Mouse (Mus musculus) ES-Bruce4 (cell line): ENCODE data around the gene Oprm1. TPM values are rescaled to one million over a fixed set of nuclear protein-coding genes. Genes with fewer than 3 reads are reported as not detected.
"Not testable (repeated sequence)": the region's sequence is repeated elsewhere in the genome, so short reads cannot be mapped to it uniquely, and the experiment has no call there.

ENCODE experiments used
- H3K27ac ChIP-seq: 2 replicates; pipeline ENCODE4 v1.5.1; 2012; ENCODE audit warnings: low read length, inconsistent platforms; ENCODE audit not compliant: insufficient read depth
- H3K27me3 ChIP-seq: 2 replicates; pipeline ENCODE4 v1.6.1; 2012; ENCODE audit warnings: mild to moderate bottlenecking, low read length, inconsistent platforms; ENCODE audit not compliant: control insufficient read depth, poor library complexity, insufficient read depth, severe bottlenecking
- H3K36me3 ChIP-seq: 2 replicates; pipeline ENCODE4 v1.6.1; 2012; ENCODE audit warnings: inconsistent platforms, mild to moderate bottlenecking, low read length, moderate library complexity; ENCODE audit not compliant: control insufficient read depth, poor library complexity, insufficient read depth, severe bottlenecking
- H3K4me1 ChIP-seq: one replicate; pipeline ENCODE4 v1.8.1; 2011; ENCODE audit warnings: low read length; ENCODE audit not compliant: control insufficient read depth, insufficient read depth
- H3K4me3 ChIP-seq: 2 replicates; pipeline ENCODE4 v1.5.1; 2011; ENCODE audit warnings: low read depth, mild to moderate bottlenecking, low read length
- H3K9ac ChIP-seq: 2 replicates; pipeline ENCODE4 v1.6.1; 2012; ENCODE audit warnings: low read depth, mild to moderate bottlenecking, inconsistent platforms; ENCODE audit not compliant: poor library complexity, severe bottlenecking
- H3K9me3 ChIP-seq: replicated peaks from 2 replicates; pipeline ENCODE4 v1.6.1; 2012; ENCODE audit warnings: mild to moderate bottlenecking, low read length, inconsistent platforms; ENCODE audit not compliant: control insufficient read depth, poor library complexity, insufficient read depth, severe bottlenecking
- CTCF ChIP-seq: IDR thresholded peaks from one replicate; pipeline ENCODE4 v1.8.1; 2011; ENCODE audit warnings: low read depth, low read length
- EP300 ChIP-seq: IDR thresholded peaks from 2 replicates; pipeline ENCODE4 v1.6.1; 2011; ENCODE audit warnings: low read depth, low read length; ENCODE audit not compliant: insufficient read depth
- POLR2A ChIP-seq: IDR thresholded peaks from one replicate; pipeline ENCODE4 v1.8.1; 2011; ENCODE audit warnings: low read length; ENCODE audit not compliant: insufficient read depth
- polyA plus RNA-seq: library from polyadenylated mRNA; stranded (reverse); fragments of >200 nt; gene quantifications from 2 replicates; pipeline ENCODE4 v1.2.4, GENCODE M21; 2011; ENCODE audit warnings: low read depth; ENCODE audit not compliant: missing spikeins, insufficient read depth, insufficient read length

Gene Oprm1
- polyA plus RNA-seq, 1 experiment, result not detected

DNA sequence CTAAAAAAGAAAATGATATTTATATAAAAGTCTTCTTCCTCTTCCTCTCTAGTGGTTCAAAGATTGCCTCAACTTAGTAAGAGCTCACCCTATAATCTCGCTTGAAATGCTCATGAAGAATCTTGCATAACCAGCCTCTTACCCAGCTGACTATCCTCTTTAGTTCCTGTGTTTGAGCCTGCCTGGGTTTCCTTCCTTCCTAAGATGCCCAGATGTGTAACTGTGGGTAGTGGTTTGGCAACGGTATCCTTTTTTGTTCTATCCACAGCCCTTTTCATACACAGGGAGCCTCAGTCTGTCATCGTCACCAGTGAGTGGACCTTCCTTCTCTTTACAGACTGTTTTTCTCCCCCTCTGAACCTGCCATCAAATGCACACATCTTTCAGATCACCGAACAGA is 227.9 kb downstream of the Oprm1 start:
- H3K4me3 ChIP-seq, result no peak overlapping the region
- H3K27me3 ChIP-seq, result no peaks in the 10 kb centered on the region
- H3K9ac ChIP-seq, result no peak overlapping the region
- no peaks in the 10 kb centered on the region for H3K4me1 ChIP-seq
- H3K9me3 ChIP-seq, result no peaks in the 10 kb centered on the region
- TF ChIP-seq EP300 (no peak), POLR2A (no peak), CTCF (no peak)
- no peak overlapping the region for H3K27ac ChIP-seq
- no peaks in the 10 kb centered on the region for H3K36me3 ChIP-seq

DNA sequence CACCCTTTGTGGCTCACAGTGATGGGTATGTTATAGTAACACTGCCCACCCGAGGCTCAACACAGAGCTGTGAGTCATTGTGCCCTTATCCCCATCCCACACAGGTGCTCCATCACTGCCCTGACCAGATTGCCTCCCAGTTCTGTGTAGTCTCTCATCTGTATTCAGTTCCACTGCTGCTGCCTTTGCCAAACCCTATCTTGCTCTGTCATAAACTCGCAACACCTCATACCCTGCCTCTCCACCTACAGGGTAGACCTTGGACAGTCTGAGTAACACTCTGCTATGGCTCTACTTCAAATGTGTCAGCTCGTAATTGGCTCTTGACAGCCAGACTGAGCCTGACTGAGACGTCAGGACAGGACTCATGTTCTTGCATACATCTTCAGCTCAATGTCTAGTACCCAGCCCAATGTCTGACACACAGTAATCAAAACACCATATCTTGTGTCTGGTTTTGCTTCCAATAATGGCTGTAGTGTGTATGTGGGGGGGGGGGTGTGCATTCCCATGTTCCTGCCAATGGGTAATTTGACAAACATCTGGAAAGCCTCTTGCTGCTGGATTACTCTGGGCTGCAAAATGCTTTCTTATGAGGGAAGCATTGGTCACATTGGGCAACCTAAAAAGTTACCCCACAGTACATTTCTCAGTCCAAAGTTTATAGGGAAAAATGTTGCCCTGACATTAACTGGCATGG is 229.2 kb downstream of the Oprm1 start:
- H3K9me3 ChIP-seq, result no peaks in the 10 kb centered on the region
- no peak overlapping the region for H3K27ac ChIP-seq
- no peak overlapping the region for H3K4me3 ChIP-seq
- TF ChIP-seq EP300 (no peak), CTCF (no peak), POLR2A (no peak)
- H3K27me3 ChIP-seq, result no peaks in the 10 kb centered on the region
- no peak overlapping the region for H3K9ac ChIP-seq
- no peaks in the 10 kb centered on the region for H3K4me1 ChIP-seq
- H3K36me3 ChIP-seq, result no peaks in the 10 kb centered on the region

GRCm38 (mm10) chr10:6988555-6988954 is 230.2 kb downstream of the Oprm1 start:
- Histone ChIP-seq H3K4me3 (no peak overlapping the region), H3K9ac (no peak overlapping the region), H3K27me3 (no peaks in the 10 kb centered on the region), H3K4me1 (no peaks in the 10 kb centered on the region), H3K27ac (no peak overlapping the region), H3K36me3 (no peaks in the 10 kb centered on the region), H3K9me3 (no peaks in the 10 kb centered on the region)
- TF ChIP-seq EP300 (no peak), POLR2A (no peak), CTCF (no peak)

DNA sequence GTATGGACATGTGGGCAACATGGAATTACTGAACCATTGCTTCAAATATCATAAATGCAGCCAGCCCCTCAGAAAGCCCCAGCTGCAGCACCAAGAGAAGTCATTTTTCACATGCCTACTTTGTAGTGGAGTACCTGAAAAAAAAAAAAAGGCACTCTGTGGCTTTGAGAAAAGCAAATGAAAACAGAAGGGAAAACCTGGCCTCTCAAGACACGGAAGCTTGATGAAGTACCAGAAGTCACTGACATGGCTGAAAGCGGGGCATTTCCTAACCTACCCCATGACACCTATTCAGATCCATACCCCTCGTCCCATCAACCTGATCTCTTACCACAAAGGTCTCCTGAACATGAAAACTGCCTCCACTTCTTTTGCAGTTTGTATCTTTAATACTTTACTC is 238.6 kb downstream of the Oprm1 start:
- Histone ChIP-seq H3K9ac (no peak overlapping the region), H3K27ac (no peak overlapping the region), H3K4me3 (no peak overlapping the region), H3K4me1 (no peaks in the 10 kb centered on the region), H3K36me3 (no peaks in the 10 kb centered on the region), H3K27me3 (no peaks in the 10 kb centered on the region), H3K9me3 (no peaks in the 10 kb centered on the region)
- TF ChIP-seq EP300 (no peak), POLR2A (no peak), CTCF (no peak)

DNA sequence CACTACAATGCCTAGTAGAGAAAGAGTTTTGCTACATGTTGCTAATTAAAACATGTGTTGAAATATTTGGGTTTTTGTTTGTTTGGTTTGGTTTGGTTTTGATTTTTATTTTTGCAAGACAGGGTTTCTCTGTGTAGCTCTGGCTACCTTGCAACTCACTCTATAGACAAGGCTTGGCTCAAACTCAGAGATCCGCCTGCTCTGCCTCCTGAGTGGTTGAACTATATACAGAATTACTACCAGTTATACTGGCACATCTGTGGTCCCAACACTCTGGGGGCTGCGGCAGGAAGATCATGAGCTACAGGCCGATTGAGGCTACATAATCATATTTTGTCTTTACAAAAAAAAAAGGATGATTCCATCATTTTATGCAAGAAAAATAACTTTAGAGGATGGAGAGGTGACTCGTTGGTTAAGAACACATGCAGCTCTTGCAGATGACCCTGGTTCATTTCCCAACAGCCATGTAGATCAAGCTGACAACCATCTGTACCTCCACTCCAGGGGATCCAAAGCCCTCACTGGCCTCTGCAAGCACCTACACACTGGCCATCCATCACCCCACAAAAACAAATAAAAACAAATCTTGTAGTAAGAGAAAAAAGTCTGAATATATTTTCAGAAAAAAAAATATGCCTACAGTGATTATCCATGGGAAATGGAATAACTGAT is 240.4 kb downstream of the Oprm1 start:
- H3K9me3 ChIP-seq, result no peaks in the 10 kb centered on the region
- no peak overlapping the region for H3K27ac ChIP-seq
- no peaks in the 10 kb centered on the region for H3K4me1 ChIP-seq
- H3K27me3 ChIP-seq, result no peaks in the 10 kb centered on the region
- H3K36me3 ChIP-seq, result no peaks in the 10 kb centered on the region
- H3K9ac ChIP-seq, result no peak overlapping the region
- TF ChIP-seq EP300, result no peak
- no peak overlapping the region for H3K4me3 ChIP-seq

DNA sequence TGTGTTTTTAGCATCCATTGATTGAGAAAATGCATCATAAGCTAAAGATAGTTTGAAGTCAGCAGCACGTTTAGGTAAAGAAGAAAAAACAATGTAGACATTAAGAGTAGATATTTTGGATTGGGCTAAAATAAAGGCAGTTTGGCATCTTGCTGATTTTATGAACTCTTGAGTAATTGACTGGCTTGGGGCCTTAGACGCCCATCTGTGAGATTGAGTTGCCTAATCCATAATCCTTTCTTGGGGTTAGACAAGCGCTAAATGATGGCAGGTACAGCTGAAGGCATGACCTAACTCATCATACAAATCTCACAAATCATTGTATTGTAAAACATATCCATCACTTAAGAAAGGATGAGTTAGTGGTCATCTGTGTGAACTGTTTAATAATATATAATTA is 241.0 kb downstream of the Oprm1 start:
- Histone ChIP-seq H3K27me3 (no peaks in the 10 kb centered on the region), H3K27ac (no peak overlapping the region), H3K9me3 (no peaks in the 10 kb centered on the region), H3K36me3 (no peaks in the 10 kb centered on the region), H3K9ac (no peak overlapping the region), H3K4me3 (no peak overlapping the region), H3K4me1 (no peaks in the 10 kb centered on the region)
- TF ChIP-seq EP300 (no peak), CTCF (no peak), POLR2A (no peak)

- H3K4me1 ChIP-seq, H3K36me3 ChIP-seq, H3K9ac ChIP-seq, H3K27ac ChIP-seq, H3K9me3 ChIP-seq, H3K4me3 ChIP-seq, H3K27me3 ChIP-seq: not testable (repeated sequence)
Observed at GRCm38 (mm10) chr10:7003898-7004297, 245.6 kb downstream of the Oprm1 start.
